Mouse (Mus musculus) E14TG2a.4 (cell line): ENCODE measurements around the gene Mrps15.
"Not testable (repeated sequence)": the region's sequence is repeated elsewhere in the genome, so short reads cannot be mapped to it uniquely, and the experiment has no call there.

Experiments used
- H3K27me3 ChIP-seq: 2 replicates; pipeline ENCODE4 v1.6.1; 2014; ENCODE audit warnings: low read length, control low read depth; ENCODE audit not compliant: insufficient read depth
- H3K36me3 ChIP-seq: 2 replicates; pipeline ENCODE4 v1.6.1; 2014; ENCODE audit warnings: low read length, control low read depth; ENCODE audit not compliant: insufficient read depth
- H3K4me1 ChIP-seq: replicated peaks from 2 replicates; pipeline ENCODE4 v1.6.1; 2014; ENCODE audit warnings: low read depth, low read length, control low read depth
- H3K4me3 ChIP-seq: replicated peaks from 2 replicates; pipeline ENCODE4 v1.5.1; 2014; ENCODE audit warnings: mild to moderate bottlenecking, low read length
- H3K9me3 ChIP-seq: 2 replicates; pipeline ENCODE4 v1.6.1; 2014; ENCODE audit warnings: low read length, control low read depth
- CTCF ChIP-seq: conservative IDR thresholded peaks from 2 replicates; pipeline ENCODE4 v1.5.1; 2014; ENCODE audit warnings: low read length
- NANOG ChIP-seq: IDR thresholded peaks from 2 replicates; pipeline ENCODE4 v1.6.1; 2014; ENCODE audit warnings: borderline replicate concordance, low read length, mixed read lengths
- POU5F1 ChIP-seq: IDR thresholded peaks from 2 replicates; pipeline ENCODE4 v1.6.1; 2014; ENCODE audit warnings: low read length, borderline replicate concordance

The Mrps15 gene

GRCm38 (mm10) chr4:126090101-126090847 lies 43.5 kb downstream of the Mrps15 start:
- TF ChIP-seq CTCF (no peak), NANOG (no peak), POU5F1 (no peak)
- no peaks in the 10 kb centered on the region for H3K9me3 ChIP-seq
- peaks cover 7% of the 10 kb centered on the region for H3K4me1 ChIP-seq
- H3K27me3 ChIP-seq = no peaks in the 10 kb centered on the region
- no peak overlapping the region for H3K4me3 ChIP-seq
- H3K36me3 ChIP-seq = no peaks in the 10 kb centered on the region

GRCm38 (mm10) chr4:126090848-126091124 lies 44.1 kb downstream of the Mrps15 start:
- Histone ChIP-seq H3K36me3 (no peaks in the 10 kb centered on the region), H3K4me1 (peaks cover 5% of the 10 kb centered on the region), H3K4me3 (no peak overlapping the region), H3K27me3 (no peaks in the 10 kb centered on the region), H3K9me3 (no peaks in the 10 kb centered on the region)
- TF ChIP-seq NANOG = no peak
- TF ChIP-seq POU5F1 = no peak
- TF ChIP-seq CTCF = no peak

- H3K27me3 ChIP-seq = no peaks in the 10 kb centered on the region
- no peak overlapping the region for H3K4me3 ChIP-seq
- TF ChIP-seq POU5F1 (no peak), NANOG (no peak), CTCF (no peak)
- no peaks in the 10 kb centered on the region for H3K9me3 ChIP-seq
- H3K4me1 ChIP-seq = peaks cover 7% of the 10 kb centered on the region
- H3K36me3 ChIP-seq = no peaks in the 10 kb centered on the region
Observed at GRCm38 (mm10) chr4:126091873-126092272, 45.1 kb downstream of the Mrps15 start.

GRCm38 (mm10) chr4:126095622-126096430 lies 49.1 kb downstream of the Mrps15 start:
- Histone ChIP-seq H3K36me3 (peaks cover 34% of the 10 kb centered on the region), H3K4me1 (peaks cover 40% of the 10 kb centered on the region)
- H3K27me3 ChIP-seq, H3K9me3 ChIP-seq, H3K4me3 ChIP-seq: not testable (repeated sequence)
- 0 out of 2 replicates have a peak, but pooled peaks have one; percentile 2 for TF ChIP-seq CTCF

- TF ChIP-seq POU5F1 (no peak), CTCF (no peak), NANOG (no peak)
- H3K9me3 ChIP-seq = no peaks in the 10 kb centered on the region
- peaks cover 39% of the 10 kb centered on the region for H3K36me3 ChIP-seq
- H3K4me3 ChIP-seq = peak within 1 kb of the TSS; percentile 90
- no peaks in the 10 kb centered on the region for H3K27me3 ChIP-seq
- H3K4me1 ChIP-seq = peaks cover 45% of the 10 kb centered on the region
Observed at GRCm38 (mm10) chr4:126096464-126097111, 49.9 kb downstream of the Mrps15 start, which contains the start of gene Lsm10. TSS of gene Lsm10 (plus strand) at chr4:126096623.

GRCm38 (mm10) chr4:126097711-126098253 lies 51.1 kb downstream of the Mrps15 start:
- peak overlapping the region; percentile 90; the same call in 1 of the 2 replicates for H3K4me3 ChIP-seq
- H3K4me1 ChIP-seq = peaks cover 57% of the 10 kb centered on the region
- H3K9me3 ChIP-seq = no peaks in the 10 kb centered on the region
- no peak for TF ChIP-seq CTCF
- TF ChIP-seq NANOG = no peak
- TF ChIP-seq POU5F1 = no peak
- H3K36me3 ChIP-seq = peaks cover 40% of the 10 kb centered on the region
- H3K27me3 ChIP-seq = no peaks in the 10 kb centered on the region

- no peaks in the 10 kb centered on the region for H3K9me3 ChIP-seq
- TF ChIP-seq NANOG (no peak), CTCF (no peak), POU5F1 (no peak)
- peaks cover 65% of the 10 kb centered on the region for H3K4me1 ChIP-seq
- H3K27me3 ChIP-seq = no peaks in the 10 kb centered on the region
- H3K4me3 ChIP-seq = no peak overlapping the region
- peaks cover 40% of the 10 kb centered on the region for H3K36me3 ChIP-seq
Observed at GRCm38 (mm10) chr4:126099365-126099764, 52.6 kb downstream of the Mrps15 start.

GRCm38 (mm10) chr4:126100764-126101163 lies 54.0 kb downstream of the Mrps15 start:
- H3K27me3 ChIP-seq = peaks cover 3% of the 10 kb centered on the region; the same call in 1 of the 2 replicates
- TF ChIP-seq NANOG = no peak
- TF ChIP-seq CTCF = no peak
- TF ChIP-seq POU5F1 = no peak
- H3K9me3 ChIP-seq = no peaks in the 10 kb centered on the region
- H3K36me3 ChIP-seq = peaks cover 40% of the 10 kb centered on the region
- no peak overlapping the region for H3K4me3 ChIP-seq
- peaks cover 79% of the 10 kb centered on the region for H3K4me1 ChIP-seq
